Mouse (Mus musculus) forebrain, embryonic 14.5 days (tissue): ENCODE data around the gene Bckdha. TPM values are rescaled to one million over a fixed set of nuclear protein-coding genes. Genes with fewer than 3 reads are reported as not detected.

ENCODE experiments used
- ATAC-seq: fragments of 200-750 bp; cut with Nextera tagmentation; 2 replicates; pipeline ENCODE4 v1.8.0; 2017; ENCODE audit warnings: mild to moderate bottlenecking, moderate library complexity
- DNase-seq: peaks from one replicate; pipeline ENCODE4 v3.0.0-alpha.2; 2015; ENCODE audit warnings: low spot score
- H3K27ac ChIP-seq: fragments of 300-500 bp; sonication (generic); 2 replicates; pipeline ENCODE4 v1.5.1; 2014; ENCODE audit warnings: low read depth, mild to moderate bottlenecking, control low read depth, low read length, moderate library complexity
- H3K27me3 ChIP-seq: fragments of 300-500 bp; sonication (generic); replicated peaks from 2 replicates; pipeline ENCODE4 v1.6.1; 2014; ENCODE audit warnings: low read length, control low read depth, mixed read lengths; ENCODE audit not compliant: control insufficient read depth, insufficient read depth
- H3K36me3 ChIP-seq: fragments of 300-500 bp; sonication (generic); 2 replicates; pipeline ENCODE4 v1.6.1; 2014; ENCODE audit warnings: low read length, control low read depth; ENCODE audit not compliant: control insufficient read depth, insufficient read depth
- H3K4me1 ChIP-seq: fragments of 300-500 bp; sonication (generic); 2 replicates; pipeline ENCODE4 v1.6.1; 2014; ENCODE audit warnings: antibody characterized with exemption, low read length, control low read depth; ENCODE audit not compliant: control insufficient read depth, insufficient read depth
- H3K4me2 ChIP-seq: fragments of 300-500 bp; sonication (generic); 2 replicates; pipeline ENCODE4 v1.6.1; 2014; ENCODE audit warnings: mild to moderate bottlenecking, control low read depth, low read length
- H3K4me3 ChIP-seq: fragments of 300-500 bp; sonication (generic); 2 replicates; pipeline ENCODE4 v1.5.1; 2014; ENCODE audit warnings: low read depth, low read length, control low read depth
- H3K9ac ChIP-seq: fragments of 300-500 bp; sonication (generic); 2 replicates; pipeline ENCODE4 v1.6.1; 2014; ENCODE audit warnings: mild to moderate bottlenecking, low read length, control low read depth, moderate library complexity
- H3K9me3 ChIP-seq: fragments of 300-500 bp; sonication (generic); replicated peaks from 2 replicates; pipeline ENCODE4 v1.6.1; 2016; ENCODE audit warnings: low read length, control low read depth, mixed read lengths; ENCODE audit not compliant: control insufficient read depth
- WGBS: fragments of 180-500 bp; shearing (Covaris S2); extraction: QIAGEN DNeasy Blood & Tissue Kit; methylation state at CpG from one replicate; pipeline ENCODE4 v1.1.7; 2014; 5-methylcytosine and 5-hydroxymethylcytosine counted together
- polyA plus RNA-seq: library from polyadenylated mRNA; unstranded; fragments of >200 nt; fragmentation: Nextera tagmentation; extraction: Ambion mirVana; gene quantifications from 2 replicates; pipeline ENCODE4 v1.2.1, GENCODE M21; 2014

The Bckdha gene
- polyA plus RNA-seq, 1 experiment from 2014 or later: 69.7 TPM

- DNase-seq (no peak), ATAC-seq (no peak)
- no peaks in the 10 kb centered on the region for H3K27me3 ChIP-seq
- H3K9me3 ChIP-seq: no peaks in the 10 kb centered on the region
- peaks cover 49% of the 10 kb centered on the region for H3K36me3 ChIP-seq
- H3K4me2 ChIP-seq: no peak overlapping the region
- H3K4me1 ChIP-seq: no peaks in the 10 kb centered on the region; the same call in 1 of the 2 replicates
- no peak overlapping the region for H3K9ac ChIP-seq
- H3K4me3 ChIP-seq: no peak overlapping the region
- WGBS: 77% methylated on average over 10 of the region's 10 CpGs
- H3K27ac ChIP-seq: no peak overlapping the region
Measured at GRCm38 (mm10) chr7:25625594-25626250, 33.1 kb downstream of the Bckdha start.

- H3K27ac ChIP-seq: no peak overlapping the region
- DNase-seq (no peak), ATAC-seq (no peak)
- no peaks in the 10 kb centered on the region for H3K9me3 ChIP-seq
- no peaks in the 10 kb centered on the region for H3K27me3 ChIP-seq
- 90% methylated on average over 5 of the region's 5 CpGs for WGBS
- no peak overlapping the region for H3K9ac ChIP-seq
- no peaks in the 10 kb centered on the region; the same call in none of the 2 replicates for H3K4me1 ChIP-seq
- no peak overlapping the region for H3K4me3 ChIP-seq
- H3K4me2 ChIP-seq: no peak overlapping the region
- peaks cover 40% of the 10 kb centered on the region for H3K36me3 ChIP-seq
Measured at GRCm38 (mm10) chr7:25624851-25625250, 33.9 kb downstream of the Bckdha start.

GRCm38 (mm10) chr7:25623857-25624370 is 34.9 kb downstream of the Bckdha start:
- 87% methylated on average over 11 of the region's 11 CpGs for WGBS
- no peak for DNase-seq
- Histone ChIP-seq H3K36me3 (peaks cover 31% of the 10 kb centered on the region), H3K27ac (no peak overlapping the region), H3K27me3 (no peaks in the 10 kb centered on the region), H3K4me3 (no peak overlapping the region), H3K9ac (no peak overlapping the region), H3K4me1 (no peaks in the 10 kb centered on the region; the same call in none of the 2 replicates), H3K9me3 (no peaks in the 10 kb centered on the region), H3K4me2 (no peak overlapping the region)
- ATAC-seq: no peak

GRCm38 (mm10) chr7:25620751-25621150 is 38.0 kb downstream of the Bckdha start:
- Histone ChIP-seq H3K36me3 (peaks cover 29% of the 10 kb centered on the region), H3K4me2 (no peak overlapping the region), H3K27me3 (no peaks in the 10 kb centered on the region), H3K9ac (no peak overlapping the region), H3K27ac (no peak overlapping the region), H3K4me1 (no peaks in the 10 kb centered on the region; the same call in 1 of the 2 replicates), H3K4me3 (no peak overlapping the region), H3K9me3 (no peaks in the 10 kb centered on the region)
- ATAC-seq (no peak), DNase-seq (no peak)
- 91% methylated on average over 11 of the region's 11 CpGs for WGBS

- no peak for DNase-seq
- peaks cover 28% of the 10 kb centered on the region for H3K36me3 ChIP-seq
Measured at GRCm38 (mm10) chr7:25620101-25620500, 38.7 kb downstream of the Bckdha start.

GRCm38 (mm10) chr7:25619722-25619991 is 39.1 kb downstream of the Bckdha start:
- Histone ChIP-seq H3K27ac (no peak overlapping the region), H3K4me3 (peak overlapping the region; percentile 52), H3K36me3 (peaks cover 24% of the 10 kb centered on the region), H3K4me2 (peak overlapping the region; percentile 66), H3K9ac (peak overlapping the region; percentile 51), H3K4me1 (no peaks in the 10 kb centered on the region; the same call in 1 of the 2 replicates), H3K9me3 (no peaks in the 10 kb centered on the region), H3K27me3 (no peaks in the 10 kb centered on the region)
- WGBS: 22% methylated on average over 5 of the region's 5 CpGs
- ATAC-seq (no peak), DNase-seq (no peak)

More at GRCm38 (mm10) chr7:25620101-25620500, 38.7 kb downstream of the Bckdha start:
- ATAC-seq: no peak
- H3K4me2 ChIP-seq: peak overlapping the region; percentile 66
- no peaks in the 10 kb centered on the region; the same call in 1 of the 2 replicates for H3K4me1 ChIP-seq
- H3K9ac ChIP-seq: no peak overlapping the region
- H3K4me3 ChIP-seq: no peak overlapping the region
- 96% methylated on average over 5 of the region's 5 CpGs for WGBS
- H3K27me3 ChIP-seq: no peaks in the 10 kb centered on the region
- no peaks in the 10 kb centered on the region for H3K9me3 ChIP-seq
- no peak overlapping the region for H3K27ac ChIP-seq

- Histone ChIP-seq H3K9me3 (no peaks in the 10 kb centered on the region), H3K4me1 (no peaks in the 10 kb centered on the region; the same call in 1 of the 2 replicates), H3K27me3 (no peaks in the 10 kb centered on the region), H3K4me2 (peak within 1 kb of the TSS; percentile 66), H3K9ac (peak within 1 kb of the TSS; percentile 51), H3K27ac (no peak within 1 kb of the TSS), H3K4me3 (peak within 1 kb of the TSS; percentile 52), H3K36me3 (peaks cover 18% of the 10 kb centered on the region)
- peak; percentile 96 for DNase-seq
- ATAC-seq: peak; percentile 94
- 1% methylated on average over 53 of the region's 53 CpGs for WGBS
Measured at GRCm38 (mm10) chr7:25618865-25619721, 39.7 kb downstream of the Bckdha start, which contains the start of gene Dmac2. Gene Dmac2, plus strand, starts transcription at chr7:25619414.

- no peak for ATAC-seq
- Histone ChIP-seq H3K27ac (no peak overlapping the region), H3K36me3 (peaks cover 10% of the 10 kb centered on the region; the same call in 1 of the 2 replicates), H3K4me1 (no peaks in the 10 kb centered on the region; the same call in 1 of the 2 replicates), H3K9me3 (no peaks in the 10 kb centered on the region), H3K4me3 (no peak overlapping the region), H3K9ac (no peak overlapping the region), H3K27me3 (no peaks in the 10 kb centered on the region), H3K4me2 (no peak overlapping the region)
- 78% methylated on average over 10 of the region's 10 CpGs for WGBS
- DNase-seq: no peak
Measured at GRCm38 (mm10) chr7:25617376-25618160, 41.2 kb downstream of the Bckdha start.
